Mouse (Mus musculus): ENCODE results near the gene Cpsf4l. TPM values are rescaled to one million over a fixed set of nuclear protein-coding genes. Genes with fewer than 3 reads are reported as not detected.

Cpsf4l gene
- total RNA-seq (2023), result not detected

DNA sequence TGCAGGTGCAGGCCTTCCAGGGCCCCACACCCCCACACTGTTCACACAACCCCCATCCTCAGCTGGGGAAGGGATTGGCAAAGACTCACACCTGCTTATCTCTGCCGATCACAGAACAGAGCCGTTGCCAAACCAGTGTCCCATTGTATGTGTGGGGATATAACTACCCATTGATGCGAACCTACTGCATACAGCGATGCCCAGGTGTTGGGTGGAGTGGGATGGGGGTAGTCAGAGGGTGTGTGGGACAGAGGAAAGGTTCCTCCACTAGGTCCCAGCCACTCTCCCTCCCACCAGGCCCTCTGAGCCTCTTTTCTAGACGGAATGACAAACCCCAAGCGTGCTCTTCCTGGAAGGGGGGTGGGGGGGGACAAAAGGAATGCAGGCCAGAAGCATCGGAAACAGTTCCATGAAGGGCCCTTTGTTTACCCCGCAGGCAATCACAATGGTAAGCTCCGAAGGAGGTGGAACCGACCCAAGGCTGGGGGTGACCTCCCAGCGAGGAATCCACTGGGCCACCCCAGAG, at the start of gene Cpsf4l:
Gene Cpsf4l, minus strand, starts transcription at position 287 of the 526 bp plus-strand sequence.

DNA sequence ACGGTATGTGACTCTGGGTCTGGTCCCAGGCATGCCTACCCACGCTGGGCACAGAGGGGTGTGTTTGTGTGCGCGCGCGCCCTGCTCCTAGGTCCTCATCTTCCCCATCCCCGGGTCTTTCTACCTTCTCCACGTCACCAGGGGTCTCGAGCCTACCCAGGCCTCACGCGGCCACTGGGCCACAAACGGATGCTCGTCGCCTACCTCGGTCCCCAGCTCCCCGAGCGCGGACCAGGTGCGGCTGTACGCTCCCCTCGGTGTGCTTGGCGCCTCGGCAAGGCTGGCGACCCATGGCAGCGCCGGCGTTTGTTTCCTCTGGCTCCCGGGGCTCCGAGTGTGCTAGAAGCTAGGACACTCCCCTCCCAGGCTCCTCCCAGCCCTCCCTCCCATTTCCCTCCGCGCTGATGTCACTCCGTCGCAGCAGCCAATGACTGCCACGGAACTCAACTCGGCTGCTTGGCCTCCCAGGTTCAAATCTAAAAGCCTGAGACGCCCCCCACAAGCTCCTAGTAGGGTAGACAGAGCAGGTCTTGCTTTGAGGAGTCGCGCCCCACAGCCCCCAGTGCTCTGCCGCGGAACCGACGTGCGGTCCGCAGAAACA, 41.8 kb upstream of the Cpsf4l start, which contains the start of gene Cdc42ep4:
Gene Cdc42ep4, minus strand, starts transcription at position 398 of the 601 bp plus-strand sequence.

GRCm38 (mm10) chr11:113683957-113684706, 25.7 kb downstream of the Cpsf4l start, which contains the start of the genes Fam104a and D11Wsu47e:
Fam104a (minus strand) TSS chr11:113684155.
D11Wsu47e (plus strand) TSS chr11:113684412.

DNA sequence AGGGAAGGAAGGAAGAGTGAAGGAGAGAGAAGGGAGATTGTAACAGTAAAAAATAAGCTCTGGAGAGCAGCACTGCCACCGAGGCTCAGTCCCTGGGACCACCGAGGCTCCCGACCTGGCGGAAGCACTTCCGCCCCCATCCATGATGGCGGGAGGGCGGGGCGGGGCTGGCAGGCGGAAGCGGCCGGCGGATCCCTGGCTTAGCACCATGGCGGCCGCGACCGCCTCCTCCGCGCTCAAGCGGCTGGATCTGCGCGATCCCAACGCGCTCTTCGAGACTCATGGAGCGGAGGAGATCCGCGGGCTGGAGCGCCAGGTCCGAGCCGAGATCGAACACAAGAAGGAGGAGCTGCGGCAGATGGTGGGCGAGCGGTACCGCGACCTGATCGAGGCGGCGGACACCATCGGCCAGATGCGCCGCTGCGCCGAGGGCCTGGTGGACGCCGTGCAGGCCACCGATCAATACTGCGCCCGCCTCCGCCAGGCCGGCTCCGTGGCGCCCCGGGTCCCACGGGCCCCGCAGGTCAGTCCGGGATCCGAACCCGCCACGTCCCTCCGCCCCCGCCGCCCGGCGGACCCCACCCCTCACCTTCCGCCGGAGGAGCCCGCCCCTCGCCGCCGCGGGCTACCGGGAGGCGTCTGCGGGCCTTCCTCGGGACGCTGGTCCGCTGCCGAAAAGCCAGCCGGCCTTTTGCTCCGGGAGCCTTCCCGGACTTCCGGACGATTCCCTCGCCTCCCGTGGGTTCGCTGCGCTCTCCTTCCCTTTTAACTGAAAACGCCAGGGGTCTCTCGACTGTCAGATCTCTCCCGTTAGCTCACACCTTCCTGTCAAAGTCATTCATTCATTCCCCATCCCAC, 60.2 kb downstream of the Cpsf4l start, which contains the start of gene Slc39a11:
Gene Slc39a11, minus strand, starts transcription at position 727 of the 858 bp plus-strand sequence.

GRCm38 (mm10) chr11:113648690-113649352, 61.0 kb downstream of the Cpsf4l start, which contains the start of gene Cog1:
Cog1 (plus strand) TSS chr11:113649169.

Other genes with a start within 250 kb of the Cpsf4l start
- gene Sstr2, start 90.7 kb downstream of the Cpsf4l start, total RNA-seq (2023), result not detected
- 10 to 100 TPM; 50.7 to 58.0 TPM for gene Cog1, start 60.8 kb downstream of the Cpsf4l start, total RNA-seq (2023)
- 10 to 100 TPM; 16.8 to 17.2 TPM for gene Slc39a11, start 59.9 kb downstream of the Cpsf4l start, total RNA-seq (2023)
- 10 to 100 TPM; 22.4 to 27.7 TPM for gene Fam104a, start 25.9 kb downstream of the Cpsf4l start, total RNA-seq (2023)
- gene D11Wsu47e, start 25.6 kb downstream of the Cpsf4l start, total RNA-seq (2023), result 10 to 100 TPM; 17.6 to 21.7 TPM
- 1 to 10 TPM; 2.8 to 3.9 TPM for gene Cdc42ep4, start 41.9 kb upstream of the Cpsf4l start, total RNA-seq (2023)